Mouse (Mus musculus): ENCODE measurements at regions not wholly inside any gene's neighbourhood (a gene's known extent, or its start where the extent isn't known, plus 50 kb on each side); places are given as distances from the start of the nearest gene placed in this dataset.

DNA sequence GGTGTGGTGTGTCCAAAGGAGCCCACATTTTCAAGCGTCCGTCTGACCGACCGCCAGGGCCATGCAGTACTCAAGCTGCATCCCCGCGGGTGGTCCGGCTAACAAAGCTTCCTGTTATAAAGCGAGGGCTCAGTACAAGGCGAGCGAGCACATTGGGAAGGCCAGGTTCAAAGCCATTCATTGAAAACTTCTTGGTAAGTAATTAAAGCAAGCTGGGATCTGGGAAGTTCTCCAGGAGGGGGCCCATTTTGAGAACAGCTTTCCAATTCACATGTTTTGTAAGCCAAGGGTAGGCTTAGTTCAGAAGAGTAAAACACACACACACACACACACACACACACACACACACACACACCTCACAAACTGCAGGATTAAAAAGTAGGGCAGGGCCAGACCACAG, 57.3 kb upstream of the Prep start:
- Histone ChIP-seq H3K9me3 (ENCODE audit: control insufficient read depth, low read length) (no peaks in the 10 kb centered on the region), H3K27ac (replicated peaks; ENCODE audit: low read depth, low read length) (no peak overlapping the region), H3K27me3 (ENCODE audit: control insufficient read depth, insufficient read depth, low read length) (no peaks in the 10 kb centered on the region), H3K4me3 (replicated peaks; ENCODE audit: low read depth, low read length) (no peak overlapping the region), H3K4me2 (ENCODE audit: low read length) (no peak overlapping the region), H3K4me1 (ENCODE audit: control insufficient read depth, insufficient read depth, low read length) (no peaks in the 10 kb centered on the region), H3K9ac (replicated peaks; ENCODE audit: low read length) (no peak overlapping the region), H3K36me3 (ENCODE audit: control insufficient read depth, insufficient read depth, low read length) (no peaks in the 10 kb centered on the region)
- peak; percentile 24; the same call in 1 of the 2 replicates for ATAC-seq (ENCODE audit: low FRiP score, low TSS enrichment)
- DNase-seq = peak; percentile 67
- WGBS = 16% methylated on average over 10 of the region's 10 CpGs

DNA sequence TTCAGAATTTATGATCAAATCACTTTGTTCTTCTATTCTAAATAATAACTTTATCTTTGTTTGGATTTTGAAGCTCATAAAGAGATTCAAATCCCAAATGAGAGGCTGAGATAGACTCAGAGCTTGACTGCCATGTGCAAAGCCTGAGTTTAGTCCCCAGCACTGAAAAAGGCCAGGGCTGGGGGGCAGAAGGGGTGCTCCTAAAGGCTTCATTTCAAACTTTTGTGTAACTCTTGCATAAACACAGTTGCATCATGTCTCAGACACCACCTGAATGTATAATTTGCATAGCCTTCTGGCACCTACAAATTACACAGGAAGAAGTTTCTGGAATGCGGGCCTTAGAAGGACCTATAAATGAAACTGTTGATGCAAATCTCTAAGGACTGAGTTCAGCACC, 57.8 kb upstream of the Prep start:
- Histone ChIP-seq H3K4me2 (ENCODE audit: low read length) (no peak overlapping the region), H3K9me3 (ENCODE audit: control insufficient read depth, low read length) (no peaks in the 10 kb centered on the region), H3K36me3 (ENCODE audit: control insufficient read depth, insufficient read depth, low read length) (no peaks in the 10 kb centered on the region), H3K4me3 (replicated peaks; ENCODE audit: low read depth, low read length) (no peak overlapping the region), H3K4me1 (ENCODE audit: control insufficient read depth, insufficient read depth, low read length) (no peaks in the 10 kb centered on the region), H3K27ac (replicated peaks; ENCODE audit: low read depth, low read length) (no peak overlapping the region), H3K27me3 (ENCODE audit: control insufficient read depth, insufficient read depth, low read length) (no peaks in the 10 kb centered on the region), H3K9ac (replicated peaks; ENCODE audit: low read length) (no peak overlapping the region)
- ATAC-seq (ENCODE audit: low FRiP score, low TSS enrichment) (no peak), DNase-seq (no peak)
- WGBS = 78% methylated on average over 1 of the region's 1 CpGs

DNA sequence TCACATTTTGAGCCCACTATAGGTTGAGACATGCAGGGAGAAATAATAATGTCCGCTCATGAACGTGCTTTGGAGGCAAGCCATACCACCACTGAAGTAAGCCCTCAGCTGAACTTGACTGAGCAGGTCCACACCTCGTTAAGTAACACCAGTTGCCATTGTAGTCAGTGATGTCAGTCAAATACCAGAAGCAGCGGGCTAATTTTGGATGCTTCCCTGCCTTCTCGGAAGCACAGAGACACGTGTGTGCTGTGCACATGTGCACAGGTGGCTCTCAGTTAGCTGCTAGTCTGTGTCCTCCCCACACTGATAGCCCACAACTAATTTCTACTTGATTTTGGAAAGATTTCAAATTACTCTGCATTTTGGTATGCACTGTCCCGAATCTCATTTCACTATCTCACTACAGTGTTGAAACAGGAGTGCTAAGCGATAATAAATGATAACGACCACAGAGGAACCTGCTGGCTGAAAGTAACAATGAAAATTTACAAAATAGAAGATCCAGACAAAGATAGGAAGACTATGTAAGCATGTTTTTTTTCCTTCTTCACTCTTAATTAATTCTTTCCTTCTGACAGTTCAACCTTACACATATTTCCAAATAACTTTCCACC, 62.9 kb upstream of the Prep start:
- Histone ChIP-seq H3K27me3 (ENCODE audit: control insufficient read depth, insufficient read depth, low read length) (no peaks in the 10 kb centered on the region), H3K4me2 (ENCODE audit: low read length) (no peak overlapping the region), H3K9ac (replicated peaks; ENCODE audit: low read length) (no peak overlapping the region), H3K27ac (replicated peaks; ENCODE audit: low read depth, low read length) (no peak overlapping the region), H3K9me3 (ENCODE audit: control insufficient read depth, low read length) (no peaks in the 10 kb centered on the region), H3K36me3 (ENCODE audit: control insufficient read depth, insufficient read depth, low read length) (no peaks in the 10 kb centered on the region), H3K4me1 (ENCODE audit: control insufficient read depth, insufficient read depth, low read length) (peaks cover 12% of the 10 kb centered on the region), H3K4me3 (replicated peaks; ENCODE audit: low read depth, low read length) (no peak overlapping the region)
- 79% methylated on average over 9 of the region's 9 CpGs for WGBS
- ATAC-seq (ENCODE audit: low FRiP score, low TSS enrichment) = no peak
- DNase-seq = no peak

DNA sequence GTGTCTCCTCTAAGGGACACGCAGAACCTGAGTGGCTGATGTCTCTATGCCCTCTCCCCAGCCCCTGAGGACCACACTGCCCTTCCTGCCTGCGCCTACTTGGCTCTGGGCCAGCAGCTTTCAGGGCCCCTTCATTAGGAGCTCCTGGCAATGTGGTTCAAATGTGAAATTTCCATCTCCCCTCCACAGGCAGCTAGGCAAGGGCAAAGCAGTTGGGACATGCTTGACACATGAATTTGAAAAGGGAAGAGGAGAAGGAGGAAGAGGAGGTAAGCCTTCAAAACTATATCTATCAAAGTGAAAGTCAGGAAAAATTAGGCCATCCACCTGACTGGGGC, 63.7 kb upstream of the Prep start:
- Histone ChIP-seq H3K9ac (replicated peaks; ENCODE audit: low read length) (no peak overlapping the region), H3K4me2 (ENCODE audit: low read length) (no peak overlapping the region), H3K27me3 (ENCODE audit: control insufficient read depth, insufficient read depth, low read length) (no peaks in the 10 kb centered on the region), H3K36me3 (ENCODE audit: control insufficient read depth, insufficient read depth, low read length) (no peaks in the 10 kb centered on the region), H3K4me1 (ENCODE audit: control insufficient read depth, insufficient read depth, low read length) (peaks cover 12% of the 10 kb centered on the region), H3K9me3 (ENCODE audit: control insufficient read depth, low read length) (no peaks in the 10 kb centered on the region), H3K27ac (replicated peaks; ENCODE audit: low read depth, low read length) (no peak overlapping the region), H3K4me3 (replicated peaks; ENCODE audit: low read depth, low read length) (no peak overlapping the region)
- 41% methylated on average over 2 of the region's 2 CpGs for WGBS
- ATAC-seq (ENCODE audit: low FRiP score, low TSS enrichment) = no peak
- peak; percentile 55 for DNase-seq

DNA sequence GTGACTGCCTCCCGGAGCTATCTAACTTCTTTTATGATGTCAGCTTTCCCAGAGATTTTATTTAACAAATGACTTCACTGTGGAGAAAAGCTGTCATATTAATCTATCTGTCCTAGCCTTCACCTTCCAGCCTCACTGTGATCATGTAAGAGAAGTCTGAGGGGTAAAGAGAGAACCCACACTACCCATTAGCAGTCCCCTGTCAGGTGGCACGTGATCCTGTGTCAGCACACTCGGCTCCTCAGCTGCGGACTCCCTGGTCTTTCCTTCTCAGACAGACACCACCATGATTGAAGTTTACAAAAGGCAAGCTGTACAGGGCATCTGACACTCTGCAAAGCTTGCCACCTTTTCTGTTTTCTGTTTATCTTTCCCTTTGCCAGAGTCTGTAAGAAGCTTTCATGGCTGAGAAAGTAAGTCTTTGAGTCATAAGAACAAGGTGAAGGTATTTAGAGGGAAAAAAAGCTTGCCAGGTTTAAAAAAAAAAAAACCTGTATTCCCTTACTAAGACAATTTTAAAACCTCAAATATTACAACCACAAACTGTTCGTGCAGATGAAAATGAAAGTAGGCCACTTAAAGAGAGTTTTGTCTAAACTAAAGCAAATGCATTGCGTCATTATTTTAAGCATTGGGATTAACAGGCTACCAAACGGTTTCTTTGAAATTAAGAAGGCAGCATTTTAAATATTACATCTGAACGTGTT, 64.2 kb upstream of the Prep start:
- H3K4me2 ChIP-seq (ENCODE audit: low read length) = no peak overlapping the region
- H3K9ac ChIP-seq (replicated peaks; ENCODE audit: low read length) = no peak overlapping the region
- H3K4me3 ChIP-seq (replicated peaks; ENCODE audit: low read depth, low read length) = no peak overlapping the region
- no peaks in the 10 kb centered on the region for H3K36me3 ChIP-seq (ENCODE audit: control insufficient read depth, insufficient read depth, low read length)
- no peak for DNase-seq
- no peaks in the 10 kb centered on the region for H3K9me3 ChIP-seq (ENCODE audit: control insufficient read depth, low read length)
- 67% methylated on average over 8 of the region's 8 CpGs for WGBS
- no peak overlapping the region for H3K27ac ChIP-seq (replicated peaks; ENCODE audit: low read depth, low read length)
- H3K27me3 ChIP-seq (ENCODE audit: control insufficient read depth, insufficient read depth, low read length) = no peaks in the 10 kb centered on the region
- no peak for ATAC-seq (ENCODE audit: low FRiP score, low TSS enrichment)
- peaks cover 16% of the 10 kb centered on the region for H3K4me1 ChIP-seq (ENCODE audit: control insufficient read depth, insufficient read depth, low read length)

DNA sequence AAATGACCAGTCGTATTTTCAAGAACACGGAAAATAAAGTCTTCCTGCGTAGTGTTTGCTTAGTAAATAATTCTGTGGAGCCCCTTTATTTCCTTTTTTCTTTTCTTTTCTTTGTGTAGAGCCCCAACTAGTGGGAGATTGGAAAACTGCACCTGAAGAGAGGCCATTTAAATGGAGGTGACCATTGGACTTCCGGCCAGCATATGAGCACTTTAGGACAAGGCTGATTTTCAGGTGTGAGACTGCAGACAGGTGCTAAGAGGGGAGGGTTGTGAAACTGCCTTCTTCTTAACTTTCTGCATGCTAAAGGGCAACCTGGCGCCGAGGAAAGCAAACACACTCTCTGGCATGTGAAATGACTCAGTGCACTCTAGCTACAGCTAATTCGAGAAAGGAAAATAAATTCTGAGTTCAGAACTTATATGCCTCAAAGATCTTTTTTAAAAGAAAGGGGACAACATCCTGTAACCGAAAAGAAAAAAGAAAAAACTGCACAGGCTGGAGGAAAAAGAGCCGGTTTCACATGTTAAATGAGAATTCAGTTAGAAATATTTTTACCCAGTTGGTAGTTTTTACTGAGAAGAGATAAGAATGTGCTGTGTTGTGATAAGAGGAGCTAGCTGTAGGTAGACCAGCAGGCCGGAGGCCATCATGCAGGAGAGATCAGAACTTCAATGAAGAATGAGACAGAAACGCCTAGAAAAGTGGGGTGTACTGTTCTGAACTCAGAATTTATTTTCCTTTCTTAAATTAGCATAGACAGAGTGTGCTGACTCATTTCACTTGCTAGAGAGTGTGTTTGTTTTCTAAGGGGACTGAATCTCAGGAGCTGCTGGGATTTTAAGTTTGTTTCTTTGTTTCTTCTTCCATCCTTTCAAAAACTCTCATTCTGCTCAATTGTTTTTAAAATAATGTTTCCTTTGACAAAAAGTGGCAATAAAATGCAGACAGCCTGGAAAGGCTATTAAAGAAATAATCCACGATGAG, 65.8 kb upstream of the Prep start:
- DNase-seq (peak; percentile 88), ATAC-seq (ENCODE audit: low FRiP score, low TSS enrichment) (peak; percentile 55; the same call in 1 of the 2 replicates)
- 50% methylated on average over 12 of the region's 12 CpGs for WGBS
- Histone ChIP-seq H3K27ac (replicated peaks; ENCODE audit: low read depth, low read length) (peak overlapping the region; percentile 71; the same call in 1 of the 2 replicates), H3K4me3 (replicated peaks; ENCODE audit: low read depth, low read length) (peak overlapping the region; percentile 34), H3K4me1 (ENCODE audit: control insufficient read depth, insufficient read depth, low read length) (peaks cover 23% of the 10 kb centered on the region), H3K4me2 (ENCODE audit: low read length) (peak overlapping the region; percentile 72), H3K9me3 (ENCODE audit: control insufficient read depth, low read length) (no peaks in the 10 kb centered on the region), H3K27me3 (ENCODE audit: control insufficient read depth, insufficient read depth, low read length) (no peaks in the 10 kb centered on the region), H3K9ac (replicated peaks; ENCODE audit: low read length) (peak overlapping the region; percentile 63), H3K36me3 (ENCODE audit: control insufficient read depth, insufficient read depth, low read length) (no peaks in the 10 kb centered on the region)

DNA sequence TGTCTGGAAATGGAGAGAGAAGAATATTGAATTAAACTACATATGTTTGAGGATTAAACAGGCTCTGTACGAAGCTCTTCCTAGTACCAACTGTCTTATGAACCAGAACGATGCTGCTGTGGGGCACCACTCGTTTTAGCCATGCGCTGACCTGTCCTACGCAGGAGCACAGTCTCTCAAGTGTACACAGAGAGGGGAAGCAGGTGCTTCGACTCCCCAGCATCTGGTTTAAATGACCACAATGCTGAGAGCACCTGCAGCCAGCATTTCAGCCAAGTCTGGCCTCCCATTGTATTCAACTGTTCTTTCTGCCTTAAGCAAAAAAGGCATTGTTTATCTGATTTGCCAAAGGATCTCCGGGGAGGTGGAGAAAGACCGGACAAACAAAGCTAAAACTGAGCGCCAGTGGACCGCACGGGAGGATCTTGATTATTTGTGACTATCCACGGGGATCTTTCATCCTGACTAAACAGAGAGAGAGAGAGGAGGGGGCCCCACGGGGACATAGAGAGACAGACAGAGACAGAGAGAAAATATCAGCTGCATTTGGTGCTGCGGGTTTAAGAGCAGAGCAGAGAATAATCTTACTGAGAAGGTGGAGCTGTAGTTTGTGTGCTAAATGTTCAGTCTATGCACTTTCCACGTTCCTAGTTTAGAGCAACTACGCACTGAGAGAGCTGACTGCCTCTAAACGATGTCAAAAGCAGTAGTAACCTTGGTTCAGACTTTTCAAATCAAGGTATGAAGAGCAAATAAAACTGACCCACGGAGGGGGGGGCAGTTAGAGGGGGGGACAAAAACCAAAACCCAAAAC, 66.8 kb upstream of the Prep start:
- peaks cover 23% of the 10 kb centered on the region for H3K4me1 ChIP-seq (ENCODE audit: control insufficient read depth, insufficient read depth, low read length)
- H3K27me3 ChIP-seq (ENCODE audit: control insufficient read depth, insufficient read depth, low read length) = no peaks in the 10 kb centered on the region
- H3K36me3 ChIP-seq (ENCODE audit: control insufficient read depth, insufficient read depth, low read length) = no peaks in the 10 kb centered on the region
- ATAC-seq (ENCODE audit: low FRiP score, low TSS enrichment) = peak; percentile 38; the same call in 1 of the 2 replicates
- 5% methylated on average over 18 of the region's 18 CpGs for WGBS
- peak; percentile 68 for DNase-seq
- H3K9ac ChIP-seq (replicated peaks; ENCODE audit: low read length) = peak overlapping the region; percentile 63
- peak overlapping the region; percentile 72 for H3K4me2 ChIP-seq (ENCODE audit: low read length)
- no peaks in the 10 kb centered on the region for H3K9me3 ChIP-seq (ENCODE audit: control insufficient read depth, low read length)
- peak overlapping the region; percentile 34 for H3K4me3 ChIP-seq (replicated peaks; ENCODE audit: low read depth, low read length)
- H3K27ac ChIP-seq (replicated peaks; ENCODE audit: low read depth, low read length) = peak overlapping the region; percentile 71

DNA sequence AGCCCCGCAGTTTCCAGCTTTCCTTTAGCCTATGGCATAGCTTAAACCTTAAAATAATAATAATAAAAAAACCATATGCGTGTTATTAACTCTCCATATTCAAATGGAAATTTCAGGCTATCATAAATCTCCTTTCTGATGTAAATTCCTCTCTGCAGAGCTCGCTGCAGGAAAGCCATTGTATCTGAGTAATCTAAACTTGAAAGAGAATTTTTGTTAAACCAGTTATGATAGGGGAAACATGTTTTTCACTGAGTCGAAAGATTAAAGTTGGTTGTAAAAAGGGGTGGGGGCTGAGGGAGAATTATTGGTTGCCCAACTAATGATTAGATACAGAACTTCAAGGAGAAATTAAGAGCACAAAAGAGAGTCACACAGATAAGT, 69.1 kb upstream of the Prep start:
- Histone ChIP-seq H3K27ac (replicated peaks; ENCODE audit: low read depth, low read length) (0 out of 2 replicates have a peak overlapping the region, but pooled peaks have one; percentile 37), H3K9ac (replicated peaks; ENCODE audit: low read length) (0 out of 2 replicates have a peak overlapping the region, but pooled peaks have one; percentile 0), H3K4me3 (replicated peaks; ENCODE audit: low read depth, low read length) (no peak overlapping the region), H3K9me3 (ENCODE audit: control insufficient read depth, low read length) (no peaks in the 10 kb centered on the region), H3K36me3 (ENCODE audit: control insufficient read depth, insufficient read depth, low read length) (no peaks in the 10 kb centered on the region), H3K27me3 (ENCODE audit: control insufficient read depth, insufficient read depth, low read length) (no peaks in the 10 kb centered on the region), H3K4me2 (ENCODE audit: low read length) (peak overlapping the region; percentile 45), H3K4me1 (ENCODE audit: control insufficient read depth, insufficient read depth, low read length) (peaks cover 26% of the 10 kb centered on the region)
- no peak for DNase-seq
- WGBS = 2% methylated on average over 4 of the region's 4 CpGs
- ATAC-seq (ENCODE audit: low FRiP score, low TSS enrichment) = no peak
